Mouse (Mus musculus) cerebellum, adult 2 months (tissue): ENCODE results near the gene D130040H23Rik.

Source experiments
- CTCF ChIP-seq: fragments of 200-500 bp; IDR thresholded peaks from 2 replicates; pipeline ENCODE4 v1.5.1; 2011; ENCODE audit warnings: low read depth, mild to moderate bottlenecking, control low read depth, low read length, moderate library complexity, borderline replicate concordance; ENCODE audit not compliant: insufficient read depth
- POLR2A ChIP-seq: fragments of 200-500 bp; IDR thresholded peaks from 2 replicates; pipeline ENCODE4 v1.6.1; 2011; ENCODE audit warnings: low read length, control low read depth, borderline replicate concordance; ENCODE audit not compliant: insufficient read depth

GRCm38 (mm10) chr8:69271203-69271554 is 299 bp downstream of the D130040H23Rik start:
- TF ChIP-seq POLR2A (no peak), CTCF (no peak)
